ENCODE assay signal across 17 mouse cellular contexts in the genomic region with DNA sequence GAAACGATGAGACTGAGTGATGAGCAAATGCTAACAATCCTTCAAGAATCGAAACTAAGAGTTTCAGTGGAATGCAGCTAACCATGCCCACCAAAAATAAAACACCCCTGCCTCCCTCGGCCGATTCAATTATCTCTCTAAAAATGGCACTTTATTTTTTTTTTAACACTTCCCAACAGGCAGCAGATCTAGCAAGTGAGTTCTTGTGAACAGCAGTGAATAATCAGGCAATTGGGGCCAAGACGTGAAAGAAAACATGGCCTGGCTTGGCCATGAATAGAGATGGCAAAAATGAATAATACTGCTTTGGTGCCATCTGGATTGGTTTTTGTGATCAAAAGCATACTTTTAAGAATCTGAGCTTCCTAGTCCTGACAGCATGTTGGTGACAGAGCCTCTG. TPM values are rescaled to one million over a fixed set of nuclear protein-coding genes. Genes with fewer than 3 reads are reported as not detected.
"Had no signal": no experiment of that assay in that cellular context is flagged by ENCODE, and none has a peak within 500 bp of the region (broad histone marks: within the 10 kb centered on the region; RNA-seq: fewer than 3 reads in every experiment).

No protein-coding gene starts in this region.

- H3K9me3 ChIP-seq: kidney, embryonic 15.5 days; liver, embryonic 15.5 days; midbrain, embryonic 13.5 days had no signal

- H3K4me2 ChIP-seq: kidney, embryonic 15.5 days; liver, embryonic 11.5 days; liver, embryonic 15.5 days; midbrain, embryonic 13.5 days had no signal

- ATAC-seq: lung, postnatal 0 days; midbrain, embryonic 13.5 days had no signal

- H3K4me1 ChIP-seq: kidney, embryonic 15.5 days; liver, embryonic 15.5 days; midbrain, embryonic 13.5 days had no signal

- H3K9ac ChIP-seq: kidney, embryonic 15.5 days; liver, embryonic 15.5 days; midbrain, embryonic 13.5 days had no signal

- H3K4me3 ChIP-seq: kidney, embryonic 15.5 days; liver, embryonic 15.5 days; midbrain, embryonic 13.5 days had no signal

- H3K27me3 ChIP-seq: kidney, embryonic 15.5 days; midbrain, embryonic 13.5 days had no signal

- DNase-seq: kidney, adult 2 months; kidney, postnatal 14 days; left cerebral cortex, postnatal 4 days; lung, adult 2 months; lung, postnatal 36 days; right cerebral cortex, postnatal 25 days; thymus, postnatal 4 days had no signal

- H3K36me3 ChIP-seq: kidney, embryonic 15.5 days; liver, embryonic 15.5 days; midbrain, embryonic 13.5 days had no signal

- H3K27ac ChIP-seq: kidney, embryonic 15.5 days; liver, embryonic 15.5 days; midbrain, embryonic 13.5 days; stomach, postnatal 0 days had no signal

RNA-seq across cellular contexts. Expression of gene Ocm, which starts 55.5 kb away (rescaled TPM):
- total RNA-seq: megakaryocyte progenitor cell, adult 5-6 weeks; midbrain, postnatal 0 days had no signal
- polyA plus RNA-seq: kidney, adult 2 months; limb, embryonic 14.5 days; liver, embryonic 11.5 days; liver, embryonic 15.5 days; lung, adult 2 months; midbrain, embryonic 13.5 days; neural tube, embryonic 14.5 days had no signal
